Mouse (Mus musculus) liver, embryonic 14.5 days (tissue): ENCODE measurements at regions not wholly inside any gene's neighbourhood (a gene's known extent, or its start where the extent isn't known, plus 50 kb on each side); places are given as distances from the start of the nearest gene placed in this dataset.
"Not testable (repeated sequence)": the region's sequence is repeated elsewhere in the genome, so short reads cannot be mapped to it uniquely, and the experiment has no call there.

Experiments used
- CTCF ChIP-seq: IDR thresholded peaks from 2 replicates; pipeline ENCODE4 v1.5.1; 2016; ENCODE audit warnings: antibody characterized with exemption, low read depth, control low read depth
- EP300 ChIP-seq: IDR thresholded peaks from 2 replicates; pipeline ENCODE4 v1.6.1; 2016; ENCODE audit warnings: antibody characterized with exemption, low read depth

- TF ChIP-seq CTCF, EP300: not testable (repeated sequence)
Measured at GRCm38 (mm10) chr14:53729877-53730276, 524.0 kb downstream of the Dad1 start.
